Mouse (Mus musculus): ENCODE data around the gene Lrch3.
"Not testable (repeated sequence)": the region's sequence is repeated elsewhere in the genome, so short reads cannot be mapped to it uniquely, and the experiment has no call there.

The Lrch3 gene

DNA sequence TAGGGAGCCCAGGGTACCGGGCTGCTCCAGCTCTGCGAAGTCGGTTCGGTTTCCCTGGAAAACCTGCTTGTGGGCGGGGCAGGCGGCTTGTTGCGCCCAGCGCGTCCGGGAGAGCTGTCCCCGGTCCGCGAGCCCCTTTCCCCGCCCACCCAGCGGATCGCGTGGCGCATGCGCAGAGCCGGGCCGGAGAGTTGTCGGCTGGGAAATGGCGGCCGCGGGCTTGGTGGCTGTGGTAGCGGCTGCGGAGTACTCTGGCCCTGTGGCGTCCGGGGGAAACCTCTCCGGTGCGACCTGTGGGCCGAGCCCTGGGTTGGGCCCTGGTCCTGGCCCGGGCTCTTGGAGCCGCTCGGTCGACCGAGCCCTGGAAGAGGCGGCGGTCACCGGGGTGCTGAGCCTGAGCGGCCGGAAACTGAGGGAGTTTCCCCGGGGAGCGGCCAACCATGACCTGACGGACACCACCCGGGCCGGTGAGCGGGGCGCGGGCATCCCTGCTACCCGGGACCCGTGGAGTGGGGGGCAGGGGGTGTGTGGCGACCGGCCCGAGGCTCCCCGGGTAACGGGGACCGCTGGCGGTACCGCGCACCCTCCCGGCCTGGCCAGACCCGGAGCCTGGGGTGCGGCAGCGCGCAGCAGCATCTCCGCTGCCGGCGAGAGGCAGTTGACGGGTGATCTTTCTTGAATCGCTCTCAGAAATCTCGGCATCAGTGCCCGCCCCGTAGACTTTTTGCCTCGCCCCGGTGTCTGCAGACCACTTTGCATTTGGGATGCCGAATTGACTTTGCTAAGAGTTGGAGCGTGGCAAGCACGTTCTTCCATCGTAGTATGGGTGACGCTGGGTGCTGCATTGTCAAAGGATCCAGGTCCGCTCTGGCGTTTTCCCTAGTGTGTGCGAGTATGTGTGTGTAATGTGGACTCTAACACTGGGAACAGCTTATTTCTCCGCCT lies at the start of gene Lrch3:
TSS of gene Lrch3 (plus strand) at position 164 of the 945 bp plus-strand sequence.
- DNase-seq = peak; percentile 95

DNA sequence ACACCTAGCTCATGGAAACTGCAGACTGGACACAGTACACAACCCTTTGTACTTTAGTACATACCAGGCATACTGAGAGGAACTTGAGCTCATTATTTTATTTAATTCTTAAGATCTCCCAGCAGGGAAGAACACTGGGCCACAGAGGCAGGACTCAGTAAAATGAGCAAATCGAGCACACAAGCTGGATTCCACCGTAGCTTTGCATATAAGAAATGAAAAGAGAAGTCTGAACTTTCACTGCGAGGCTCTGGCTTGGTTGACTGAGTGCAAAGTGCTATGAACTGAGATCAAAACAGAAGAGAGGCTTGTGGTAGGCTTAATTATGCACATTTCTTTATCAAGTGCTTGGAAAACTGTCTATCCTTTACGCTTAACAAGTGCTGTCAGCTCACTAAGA lies 48.5 kb upstream of the Lrch3 start:
- no peak for DNase-seq

DNA sequence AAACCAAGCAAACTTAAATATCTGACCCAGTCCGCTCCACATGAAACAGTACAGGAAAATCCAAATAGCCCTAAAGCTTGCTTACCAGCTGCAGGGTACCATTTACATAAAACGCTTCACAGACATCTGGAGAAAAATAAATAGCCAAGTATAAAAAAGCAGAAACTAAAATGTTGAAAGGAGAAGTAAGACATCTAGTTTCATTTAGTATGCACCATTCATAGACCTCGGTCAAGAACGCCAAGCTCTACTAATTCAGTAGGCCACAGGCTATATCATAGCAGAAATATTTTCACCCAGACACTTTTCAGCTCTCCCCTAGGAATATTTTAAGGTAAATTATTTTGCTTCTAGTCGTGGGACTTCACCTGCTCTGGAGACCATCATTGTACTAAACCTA lies 47.2 kb upstream of the Lrch3 start:
- no peak for DNase-seq

DNA sequence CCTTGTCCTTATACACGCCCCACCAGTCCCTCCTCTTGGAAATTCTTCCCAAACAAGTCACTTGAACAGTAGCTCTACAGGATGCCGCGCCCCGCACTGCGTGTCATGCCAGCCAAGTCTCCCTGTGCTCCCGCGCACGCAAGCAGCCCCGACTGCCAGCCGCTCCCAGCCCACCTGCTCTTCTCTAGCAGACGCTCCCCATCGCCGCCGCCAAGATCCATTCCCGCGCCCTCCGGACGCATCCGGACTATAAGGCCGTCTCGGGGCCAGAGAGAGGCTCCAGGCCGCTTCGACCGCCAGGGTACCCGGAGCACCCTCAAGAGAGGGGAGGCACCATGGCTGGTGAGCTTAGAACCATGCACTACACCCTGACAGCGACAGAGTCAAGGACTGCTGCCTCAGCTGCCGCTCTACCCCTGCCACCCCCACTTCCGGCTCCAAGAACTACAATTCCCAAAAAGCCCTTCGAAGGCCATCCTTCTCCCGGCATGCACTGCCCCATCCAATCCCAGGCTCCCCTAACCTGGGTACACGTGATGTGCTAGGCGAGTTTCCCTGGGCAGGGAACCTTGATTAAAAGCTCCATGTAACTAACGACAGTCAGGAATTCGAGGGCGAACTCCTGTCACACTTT lies 45.9 kb upstream of the Lrch3 start:
- DNase-seq = peak; percentile 81

DNA sequence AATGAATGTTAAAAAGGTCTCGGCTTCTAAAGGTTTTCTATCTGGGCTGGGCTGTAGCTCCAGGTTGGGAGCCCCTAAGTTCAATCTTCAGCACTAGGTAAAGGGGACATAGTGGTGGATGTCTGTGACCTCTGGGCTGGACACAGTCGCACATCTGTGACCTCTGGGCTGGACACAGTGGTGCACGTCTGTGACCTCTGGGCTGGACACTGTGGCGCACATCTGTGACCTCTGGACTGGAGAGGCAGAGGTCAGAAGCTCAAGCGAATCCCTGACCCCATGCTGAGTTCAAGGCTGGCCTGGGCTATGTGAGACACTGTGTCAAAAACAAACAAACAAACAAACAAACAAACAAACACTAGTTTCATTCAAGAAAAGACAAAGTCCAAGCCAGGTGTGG lies 43.7 kb upstream of the Lrch3 start:
- no peak for DNase-seq

DNA sequence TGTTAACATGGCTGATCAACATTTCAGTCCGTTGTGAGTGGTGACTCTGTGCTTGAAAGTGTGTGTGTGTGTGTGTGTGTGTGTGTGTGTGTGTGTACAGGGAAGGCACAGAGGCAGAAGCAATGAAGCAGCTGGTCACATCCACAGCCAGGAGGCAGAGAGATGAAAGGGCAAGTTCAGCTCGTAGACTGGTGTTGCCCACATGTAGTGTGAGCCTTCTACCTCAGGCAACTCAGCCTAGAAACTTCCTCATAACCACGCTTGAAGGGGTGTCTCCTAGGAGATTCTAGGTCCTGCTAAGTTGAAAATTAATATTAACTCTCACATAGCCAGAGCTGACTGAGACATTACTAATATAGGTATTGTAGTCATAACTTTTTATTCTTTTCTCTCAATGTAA lies 40.5 kb upstream of the Lrch3 start:
- DNase-seq = no peak

DNA sequence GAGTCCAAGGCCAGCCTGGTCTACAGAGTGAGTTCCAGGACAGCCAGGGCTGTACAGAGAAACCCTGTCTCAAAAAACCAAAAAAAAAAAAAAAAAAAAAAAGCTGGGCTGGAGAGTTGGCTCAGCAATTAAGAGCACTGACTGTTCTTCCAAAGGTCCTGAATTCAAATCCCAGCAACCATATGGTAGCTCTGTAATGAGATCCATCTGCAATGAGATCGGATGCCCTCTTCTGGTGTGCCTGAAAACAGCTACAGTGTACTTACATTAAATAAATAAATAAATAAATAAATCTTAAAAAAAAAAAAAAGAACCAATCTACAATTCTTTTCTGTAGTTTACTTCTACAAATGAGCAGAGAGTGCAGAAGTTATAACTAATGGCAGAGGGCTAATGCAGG lies 38.6 kb upstream of the Lrch3 start:
- DNase-seq = not testable (repeated sequence)

DNA sequence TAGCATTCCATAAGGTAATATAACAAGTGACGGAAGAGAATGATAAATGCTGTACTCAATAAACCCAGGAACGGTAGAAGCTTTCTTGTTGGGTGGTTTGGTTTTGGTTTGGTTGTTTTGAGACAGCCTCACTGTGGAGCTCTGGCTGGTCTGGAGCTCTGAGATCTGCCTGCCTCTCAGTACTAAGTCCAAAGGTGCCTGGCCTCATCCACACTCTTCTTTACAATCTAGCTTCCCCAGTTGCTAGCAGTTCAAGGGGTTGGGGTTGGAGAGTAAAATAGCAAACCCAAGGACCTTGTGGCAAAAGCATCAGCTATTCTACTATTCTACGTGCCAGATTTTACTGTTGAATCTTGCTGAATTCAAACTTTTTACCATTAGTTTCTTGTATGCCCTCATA lies 38.1 kb upstream of the Lrch3 start:
- DNase-seq = no peak

DNA sequence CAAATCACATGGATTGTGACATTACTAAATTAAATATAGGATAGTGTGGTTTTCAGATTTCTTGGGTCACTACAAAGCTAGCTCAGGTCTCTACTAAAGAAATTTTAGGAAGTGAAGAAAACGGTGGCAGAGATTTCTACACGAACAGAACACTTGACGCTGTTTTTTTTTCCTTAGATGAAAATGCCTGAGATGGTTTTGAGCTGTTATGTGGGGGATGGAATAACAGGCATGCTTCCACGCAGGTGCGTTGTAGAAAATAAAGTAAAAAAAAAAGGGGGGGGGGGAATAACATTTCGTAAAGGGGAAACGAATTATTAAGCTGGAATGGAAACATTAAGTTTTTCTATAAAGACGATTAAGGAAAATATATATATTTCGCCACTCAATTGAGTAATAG lies 37.1 kb upstream of the Lrch3 start:
- no peak for DNase-seq

DNA sequence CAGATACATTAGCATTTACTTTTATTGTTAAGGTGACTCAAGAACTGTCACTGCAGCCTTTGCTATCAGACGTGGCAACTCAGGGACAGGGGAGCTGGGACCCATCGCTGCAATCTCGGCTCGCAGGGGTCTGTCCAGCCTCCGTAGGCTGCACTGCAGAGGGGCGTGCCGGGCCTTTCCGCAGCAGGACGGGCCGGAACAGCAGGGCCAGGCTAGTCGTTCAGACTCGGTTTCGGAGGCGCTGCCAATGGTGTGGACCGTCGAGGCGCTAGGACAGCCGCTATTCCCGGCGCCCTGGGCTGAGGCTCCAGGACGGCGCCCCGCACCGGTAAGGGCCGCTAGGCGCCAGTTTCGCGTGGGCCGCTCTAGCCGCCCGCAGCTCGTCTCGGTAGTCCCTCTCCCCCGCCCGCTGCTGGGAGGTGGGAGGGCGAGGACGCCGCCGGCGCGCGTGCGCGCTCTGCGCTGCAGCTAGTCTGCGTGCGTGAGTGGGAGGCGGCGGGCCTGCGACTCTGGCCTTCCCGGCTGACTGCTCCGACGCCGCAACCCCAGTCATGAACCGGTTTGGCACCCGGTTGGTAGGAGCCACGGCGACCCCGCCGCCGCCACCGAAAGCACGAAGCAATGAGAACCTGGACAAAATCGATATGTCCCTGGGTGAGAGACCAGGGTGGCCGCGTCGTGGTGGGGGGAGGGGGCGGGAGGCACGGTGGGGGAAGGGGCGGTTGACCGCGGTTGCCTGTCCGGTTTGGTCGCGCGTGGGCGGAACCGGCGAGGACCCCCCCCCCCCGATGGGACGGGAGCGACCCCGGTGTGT lies 36.4 kb upstream of the Lrch3 start, which contains the start of the genes Fyttd1 and Rubcn:
TSS of gene Fyttd1 (plus strand) at position 158 of the 814 bp plus-strand sequence.
TSS of gene Rubcn (minus strand) at position 424 of the 814 bp plus-strand sequence.
- peak; percentile 95 for DNase-seq

DNA sequence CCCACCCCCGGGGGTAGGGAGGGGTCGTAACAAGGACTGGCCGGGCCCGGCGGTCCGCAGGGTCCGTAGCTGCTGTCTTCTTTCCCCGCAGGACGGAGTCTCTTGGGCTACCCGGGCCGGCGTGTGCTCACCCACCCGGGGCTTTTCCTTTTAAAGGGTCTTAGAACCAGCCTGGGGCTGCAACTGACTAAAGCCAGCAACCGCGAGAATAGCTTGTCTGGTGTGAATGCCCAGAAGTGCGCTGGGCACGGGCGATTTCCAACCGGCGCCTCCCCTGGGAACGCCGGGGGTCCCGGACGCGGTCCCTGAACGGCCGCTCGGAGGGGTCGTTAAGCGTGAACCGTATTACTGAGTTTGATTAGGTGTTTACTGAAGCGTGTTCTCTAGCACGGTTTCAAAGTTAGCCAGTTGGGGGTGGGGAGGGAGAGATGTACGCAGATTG lies 35.7 kb upstream of the Lrch3 start:
- DNase-seq = no peak

DNA sequence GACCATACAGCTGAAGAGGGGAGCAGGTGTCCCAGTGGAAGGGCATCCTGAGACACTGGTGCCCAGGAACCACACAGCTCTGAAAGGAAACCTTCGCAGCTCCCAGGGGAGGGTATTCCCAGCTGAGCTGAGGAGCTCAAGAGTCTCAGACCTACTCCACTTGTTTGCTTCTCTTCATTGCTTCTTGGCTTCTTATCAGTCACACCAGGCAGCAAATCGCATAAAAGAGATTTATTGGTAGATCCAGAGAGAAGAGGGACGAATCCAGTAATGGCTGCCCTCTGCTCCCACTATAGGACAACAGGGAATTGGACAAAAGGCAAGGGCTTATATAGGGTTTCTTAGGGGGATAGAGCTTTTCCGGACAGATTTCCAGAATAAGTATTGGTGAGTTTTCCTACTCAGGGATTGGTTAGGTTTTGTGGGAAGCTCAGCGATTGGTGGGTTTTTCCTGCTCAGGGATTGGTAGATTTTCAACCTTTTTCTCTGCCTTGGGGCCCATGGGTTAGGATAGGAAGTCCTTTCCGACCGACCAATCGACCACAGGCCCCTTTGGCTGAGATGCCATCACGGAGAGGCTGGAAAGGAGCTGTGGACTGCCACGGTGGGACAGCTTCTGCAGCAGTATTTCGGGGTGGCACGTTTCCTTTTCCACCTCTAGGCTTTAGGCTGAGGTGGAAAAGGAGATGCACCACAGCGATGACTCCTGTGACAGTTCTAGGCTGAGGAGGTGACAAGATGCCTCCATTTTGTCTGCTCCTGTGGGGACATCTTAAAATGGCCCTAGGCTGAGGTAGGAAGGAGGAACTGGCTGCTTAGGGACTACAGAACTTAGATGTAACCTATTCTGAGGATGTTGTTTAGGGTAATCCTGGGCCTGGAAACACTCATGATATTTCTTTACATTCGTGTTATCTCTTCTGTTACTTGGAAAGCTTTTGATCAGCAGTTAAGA lies 34.7 kb upstream of the Lrch3 start:
- no peak for DNase-seq

DNA sequence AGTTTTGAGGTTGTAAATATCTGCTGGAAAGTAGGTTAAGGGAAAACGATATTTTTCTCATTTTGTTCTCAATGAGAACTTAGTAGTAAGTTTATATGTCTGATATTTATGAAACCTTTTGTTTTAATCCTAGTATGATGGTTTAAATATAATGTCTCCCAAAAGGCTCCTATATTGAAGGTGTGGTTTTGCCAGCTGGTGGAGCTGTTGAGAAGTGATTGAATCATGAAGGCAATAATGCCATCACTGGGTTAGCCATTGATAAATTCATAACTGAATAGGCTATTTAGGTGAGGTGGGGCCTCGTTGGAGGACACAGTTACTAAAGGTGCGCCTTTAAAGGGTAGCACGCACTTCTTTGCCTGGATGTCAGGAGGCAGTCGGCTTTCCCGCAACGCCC lies 32.4 kb upstream of the Lrch3 start:
- no peak for DNase-seq

DNA sequence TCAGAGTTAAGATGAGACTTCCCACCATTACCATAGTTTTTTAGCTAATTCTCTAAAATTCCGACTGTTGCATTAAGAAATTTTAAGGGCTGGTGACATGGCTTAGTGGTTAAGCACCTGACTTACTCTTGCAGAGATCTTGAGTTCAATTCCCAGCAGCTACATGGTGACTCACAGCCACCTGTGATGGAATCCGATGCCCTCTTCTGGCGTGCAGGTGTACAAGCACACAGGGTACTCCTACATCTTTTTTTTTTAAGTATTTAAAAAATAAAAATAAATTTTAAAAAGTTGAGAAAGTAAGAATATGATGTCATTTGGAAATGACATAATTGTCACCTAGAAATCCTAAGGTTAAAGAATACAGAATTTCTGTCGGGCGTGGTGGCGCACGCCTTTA lies 25.9 kb upstream of the Lrch3 start:
- DNase-seq = no peak

DNA sequence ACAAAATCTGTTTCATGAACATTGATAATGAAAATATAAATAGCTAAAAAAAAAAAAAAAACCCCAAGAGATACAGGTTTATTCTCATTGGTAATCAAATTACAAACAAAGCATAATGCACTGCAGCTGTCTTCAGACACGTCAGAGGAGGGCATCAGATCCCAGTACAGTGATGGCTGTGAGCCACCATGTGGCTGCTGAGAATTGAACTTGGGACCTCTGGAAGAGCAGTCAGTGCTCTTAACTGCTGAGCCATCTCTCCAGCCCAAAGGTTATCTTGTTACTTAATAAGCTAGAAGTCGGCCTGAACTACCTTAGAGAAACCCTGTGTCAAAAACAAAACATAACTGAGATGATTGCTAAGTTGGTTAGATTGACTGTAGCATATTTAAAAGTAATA lies 24.0 kb upstream of the Lrch3 start:
- no peak for DNase-seq

DNA sequence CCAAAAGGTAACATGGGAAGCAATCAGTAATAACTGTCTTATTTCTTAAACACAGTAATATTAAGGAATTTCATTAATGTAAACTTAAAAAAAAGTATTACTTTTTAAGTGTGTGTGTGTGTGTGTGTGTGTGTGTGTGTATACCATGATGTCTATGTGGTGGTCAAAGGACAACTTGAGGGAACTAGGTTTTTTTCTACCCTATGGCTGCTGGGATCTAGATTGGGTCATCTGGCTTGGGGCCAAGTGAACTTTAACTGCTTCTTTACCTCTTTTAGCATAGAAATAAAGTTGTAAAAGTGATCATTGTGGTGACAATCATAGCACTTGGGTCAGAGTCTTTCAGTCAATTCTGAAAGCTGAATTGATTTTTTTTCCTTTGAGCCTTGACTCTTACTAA lies 17.8 kb upstream of the Lrch3 start:
- DNase-seq = no peak

DNA sequence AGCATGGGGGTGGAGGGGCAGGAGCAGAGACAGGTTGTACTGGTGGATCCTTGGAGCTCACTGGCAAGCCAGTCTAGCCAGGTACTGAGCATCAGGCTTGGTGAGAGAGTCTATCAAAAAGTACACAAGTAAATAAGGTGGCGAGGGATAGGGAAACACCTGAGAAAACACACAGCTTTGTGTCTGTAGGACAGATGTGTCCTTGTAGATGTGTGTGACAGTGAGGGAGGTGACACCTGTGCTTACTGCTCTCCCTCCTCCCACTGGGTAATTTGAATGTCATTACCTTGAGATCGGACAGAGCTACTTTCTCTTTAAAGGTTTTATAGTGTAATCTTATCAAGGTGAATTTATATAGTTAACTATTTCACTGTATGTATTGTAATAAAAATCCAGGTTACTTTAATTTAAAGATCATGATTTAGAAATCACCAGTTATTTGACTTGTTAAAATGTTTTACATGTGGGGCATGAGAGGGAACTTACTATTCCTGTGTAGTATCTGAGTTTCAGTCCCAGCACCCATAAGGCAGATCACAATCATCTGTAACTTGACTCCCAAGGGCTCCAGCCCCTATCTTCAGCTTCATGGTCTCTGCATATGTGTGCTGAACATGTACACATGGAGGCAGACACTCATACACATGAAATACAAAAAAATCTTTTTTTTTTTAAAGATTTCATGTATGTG lies 12.4 kb upstream of the Lrch3 start:
- DNase-seq = no peak

DNA sequence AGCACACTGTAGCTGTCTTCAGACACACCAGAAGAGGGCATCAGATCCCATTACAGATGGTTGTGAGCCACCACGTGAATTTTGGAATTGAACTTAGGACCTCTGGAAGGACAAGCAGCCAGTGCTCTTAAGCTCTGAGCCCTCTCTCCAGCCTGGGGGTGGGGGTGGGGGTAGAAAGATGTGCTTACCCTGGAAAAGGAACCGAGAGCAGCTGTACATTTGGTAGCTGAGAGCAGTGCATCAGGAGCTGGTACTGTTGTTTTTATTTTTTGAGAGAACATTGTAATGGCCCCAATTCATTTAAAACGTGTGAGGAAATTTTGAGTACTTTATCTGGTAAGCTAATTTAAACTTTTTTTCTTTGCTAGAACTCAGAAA lies 11.9 kb upstream of the Lrch3 start:
- no peak for DNase-seq

DNA sequence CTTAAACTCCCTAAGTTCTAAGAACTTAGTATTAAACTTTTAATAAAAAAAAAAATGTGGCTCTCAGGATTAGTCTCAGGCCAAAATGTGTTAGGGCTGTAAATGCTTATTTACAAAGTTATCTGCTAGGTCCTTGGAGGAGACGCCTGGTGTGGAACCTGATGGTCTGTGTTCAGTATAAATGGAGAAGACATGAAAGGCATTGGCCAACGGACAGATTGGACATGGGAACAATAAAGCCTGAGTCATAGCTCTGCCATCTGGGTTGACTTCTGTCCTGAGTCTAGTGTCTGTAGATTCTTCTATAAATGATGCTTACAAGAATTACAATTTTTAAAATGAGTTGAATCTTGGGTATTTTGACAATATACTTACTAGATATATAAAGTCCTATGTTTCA lies 7.7 kb upstream of the Lrch3 start:
- no peak for DNase-seq

DNA sequence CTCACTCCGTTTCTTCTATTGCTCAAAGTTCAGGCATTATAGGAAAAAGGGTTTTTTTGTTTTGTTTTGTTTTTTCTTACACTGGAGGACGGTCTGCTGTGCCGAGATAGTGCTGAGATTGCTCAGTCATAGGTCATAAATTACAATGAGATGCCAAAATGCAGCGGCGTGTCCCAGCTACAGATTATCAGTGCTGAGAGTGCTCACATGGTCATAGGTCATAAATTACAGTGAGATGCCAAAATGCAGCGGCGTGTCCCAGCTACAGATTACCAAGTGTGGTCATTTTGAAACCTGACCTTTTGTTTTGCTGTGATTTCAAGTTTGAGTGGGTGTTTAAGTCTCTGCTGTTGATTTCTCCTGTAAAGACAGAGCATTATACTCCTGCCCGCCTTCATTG lies 7.2 kb upstream of the Lrch3 start:
- no peak for DNase-seq

DNA sequence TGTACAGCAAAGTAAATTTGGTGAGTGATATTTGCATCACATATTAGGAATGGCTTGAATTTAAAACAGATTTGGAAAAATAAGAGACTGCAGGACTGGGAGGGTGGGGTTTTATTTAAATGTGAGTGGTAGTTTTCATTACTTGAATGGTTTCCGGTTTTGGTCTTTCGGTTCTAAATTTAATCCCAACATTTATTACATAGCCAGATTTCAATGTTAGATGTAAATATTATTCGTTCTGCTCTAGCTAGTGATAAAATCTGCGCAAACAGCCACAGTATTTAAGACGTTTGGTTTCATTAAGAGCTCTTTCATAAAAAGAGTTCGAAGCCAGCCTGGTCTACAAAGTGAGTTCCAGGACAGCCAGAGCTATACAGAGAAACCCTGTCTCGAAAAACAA lies 688 bp upstream of the Lrch3 start:
- DNase-seq = no peak
